Mouse (Mus musculus) brown adipose tissue, adult 24 weeks (tissue): ENCODE data around the gene Gm3269. TPM values are rescaled to one million over a fixed set of nuclear protein-coding genes. Genes with fewer than 3 reads are reported as not detected.
"Not testable (repeated sequence)": the region's sequence is repeated elsewhere in the genome, so short reads cannot be mapped to it uniquely, and the experiment has no call there.

Source experiments
- H3K27ac ChIP-seq: fragments of 200-500 bp; replicated peaks from 2 replicates; pipeline ENCODE4 v1.5.1; 2012; ENCODE audit warnings: low read depth, mild to moderate bottlenecking, low read length
- H3K4me1 ChIP-seq: fragments of 200-500 bp; 2 replicates; pipeline ENCODE4 v1.6.1; 2012; ENCODE audit warnings: low read length, mixed read lengths; ENCODE audit not compliant: control insufficient read depth, insufficient read depth, insufficient read length
- H3K4me3 ChIP-seq: fragments of 200-500 bp; 2 replicates; pipeline ENCODE4 v1.5.1; 2012; ENCODE audit warnings: low read depth, mild to moderate bottlenecking, low read length, moderate library complexity; ENCODE audit not compliant: insufficient read depth
- polyA plus RNA-seq: library from polyadenylated mRNA; stranded (reverse); fragments of >200 nt; gene quantifications from 2 replicates; pipeline ENCODE4 v1.2.4, GENCODE M21; 2012; ENCODE audit not compliant: missing spikeins, insufficient read depth, insufficient read length

Gene Gm3269
- polyA plus RNA-seq, result not detected in 2 replicates

GRCm38 (mm10) chr14:4837806-4838205 lies at the start of gene Gm3269:
Gene Gm3269 (plus strand): TSS chr14:4838106.
- H3K4me1 ChIP-seq, H3K27ac ChIP-seq, H3K4me3 ChIP-seq: not testable (repeated sequence)

GRCm38 (mm10) chr14:4806421-4806820 lies 31.5 kb upstream of the Gm3269 start:
- not testable (repeated sequence) for H3K4me1 ChIP-seq, H3K4me3 ChIP-seq, H3K27ac ChIP-seq

- not testable (repeated sequence) for H3K27ac ChIP-seq, H3K4me1 ChIP-seq, H3K4me3 ChIP-seq
Observed at GRCm38 (mm10) chr14:4821950-4822349, 16.0 kb upstream of the Gm3269 start.

DNA sequence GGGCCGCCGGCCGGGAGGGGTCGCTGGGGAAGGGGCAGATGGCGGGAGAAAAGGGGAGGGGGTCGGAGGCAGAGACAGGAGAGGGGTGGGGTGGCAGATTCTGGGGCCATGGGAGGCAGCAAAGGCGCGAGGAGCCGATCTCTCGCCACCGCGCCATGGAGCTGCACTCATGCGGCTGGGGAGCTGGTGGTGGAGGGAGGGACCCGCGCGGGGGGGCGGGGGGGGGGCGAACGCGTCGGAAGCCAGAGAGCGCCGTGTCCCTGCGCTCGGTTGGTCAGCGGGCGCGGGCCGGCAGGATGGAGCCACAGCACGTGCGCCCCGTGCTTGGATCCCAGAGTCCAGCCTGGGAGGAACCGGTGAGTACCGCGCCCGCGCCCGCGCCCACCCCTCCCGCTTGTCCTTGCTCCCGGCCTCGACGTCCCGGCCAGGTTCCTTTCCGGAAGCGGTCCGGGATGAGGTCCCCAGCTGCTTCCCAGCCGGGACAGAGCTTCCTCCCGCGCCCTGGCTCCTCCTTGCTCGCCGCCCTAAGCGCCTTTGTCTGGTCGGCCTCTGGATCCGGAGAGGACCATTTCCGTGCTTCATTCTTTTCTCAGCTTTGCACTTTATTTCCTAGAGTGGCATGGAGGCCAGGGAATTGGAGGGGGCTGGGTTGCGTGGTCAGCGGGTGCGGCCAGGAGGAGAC lies 17.5 kb downstream of the Gm3269 start, which contains the start of gene Gm3264:
TSS of gene Gm3264 (plus strand) at position 278 of the 682 bp plus-strand sequence.
- Histone ChIP-seq H3K27ac (peak within 1 kb of the TSS; percentile 93), H3K4me3 (peak within 1 kb of the TSS; percentile 22; the same call in 1 of the 2 replicates)
- H3K4me1 ChIP-seq, result not testable (repeated sequence)

DNA sequence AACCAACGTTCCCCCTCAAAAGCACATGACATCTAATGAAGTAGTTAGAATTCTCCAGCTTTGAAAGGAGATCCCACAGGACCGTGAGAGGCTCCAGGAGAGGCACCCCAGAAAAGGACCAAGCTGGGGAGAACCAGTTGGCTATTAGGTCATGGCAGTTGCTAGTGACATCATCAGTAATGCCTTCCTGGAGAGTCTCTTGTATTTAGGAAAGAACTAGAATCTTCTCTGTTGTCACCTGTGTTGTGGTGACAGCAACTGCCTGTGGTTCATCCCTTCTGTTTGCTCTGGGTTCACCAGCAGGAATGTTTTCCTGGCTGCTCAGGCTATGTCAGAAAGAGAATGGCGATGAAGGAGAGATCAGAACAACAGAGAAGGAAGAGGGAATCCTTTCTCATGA lies 54.2 kb downstream of the Gm3269 start, which contains the start of gene Gm3278:
TSS of gene Gm3278 (plus strand) at position 301 of the 400 bp plus-strand sequence.
- H3K4me3 ChIP-seq, H3K4me1 ChIP-seq, H3K27ac ChIP-seq: not testable (repeated sequence)

Other genes with a start within 250 kb of the Gm3269 start
- not detected in 2 replicates for gene Gm8159, start 205.8 kb upstream of the Gm3269 start, polyA plus RNA-seq
- gene Gm3239, start 173.9 kb upstream of the Gm3269 start, polyA plus RNA-seq, result not detected in 2 replicates
- not detected in 2 replicates for gene Gm7876, start 128.9 kb upstream of the Gm3269 start, polyA plus RNA-seq
- not detected in 2 replicates for gene Gm3252, start 111.3 kb upstream of the Gm3269 start, polyA plus RNA-seq
- not detected in 2 replicates for gene Gm9602, start 61.8 kb upstream of the Gm3269 start, polyA plus RNA-seq
- gene Gm3264, start 17.5 kb downstream of the Gm3269 start, polyA plus RNA-seq, result not detected in 2 replicates
- gene Gm3278, start 54.3 kb downstream of the Gm3269 start, polyA plus RNA-seq, result not detected in 2 replicates
- gene Gm8297, start 145.8 kb downstream of the Gm3269 start, polyA plus RNA-seq, result not detected in 2 replicates
- gene Gm3298, start 177.8 kb downstream of the Gm3269 start, polyA plus RNA-seq, result not detected in 2 replicates
- not detected in 2 replicates for gene 4930555G01Rik, start 212.5 kb downstream of the Gm3269 start, polyA plus RNA-seq
- gene Gm8281, start 232.9 kb downstream of the Gm3269 start, polyA plus RNA-seq, result not detected in 2 replicates